Mouse (Mus musculus): Measurements from ENCODE around the gene Hrc. TPM values are rescaled to one million over a fixed set of nuclear protein-coding genes. Genes with fewer than 3 reads are reported as not detected.

Hrc gene
- 0.87 TPM for polyA plus RNA-seq (2014; fragmentation: Illumina TruSeq; extraction: RNeasy Lipid Tissue Mini Kit (QIAGEN cat#74804); ENCODE audit: low read depth, low replicate concordance)

DNA sequence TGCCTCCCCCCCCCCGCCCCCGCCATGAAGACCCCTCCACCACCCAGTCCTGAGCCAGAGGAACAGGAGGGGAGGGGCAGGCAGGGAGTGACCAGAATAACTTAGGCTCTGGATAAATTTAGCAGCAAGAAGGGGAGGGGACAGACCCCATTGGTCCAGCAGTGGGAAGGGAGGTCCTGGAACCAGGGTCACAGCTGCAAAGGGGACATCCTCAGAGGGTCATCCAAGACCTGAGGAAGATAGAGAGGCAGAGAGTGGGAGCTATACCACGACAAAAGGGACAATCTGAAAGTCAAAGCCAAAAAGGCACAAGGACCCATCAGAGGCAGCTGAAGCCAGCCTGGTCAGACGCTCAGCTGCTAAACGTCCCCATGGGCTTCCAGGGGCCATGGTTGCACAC is at the start of gene Hrc:
Gene Hrc, plus strand, starts transcription at position 235 of the 400 bp plus-strand sequence.

DNA sequence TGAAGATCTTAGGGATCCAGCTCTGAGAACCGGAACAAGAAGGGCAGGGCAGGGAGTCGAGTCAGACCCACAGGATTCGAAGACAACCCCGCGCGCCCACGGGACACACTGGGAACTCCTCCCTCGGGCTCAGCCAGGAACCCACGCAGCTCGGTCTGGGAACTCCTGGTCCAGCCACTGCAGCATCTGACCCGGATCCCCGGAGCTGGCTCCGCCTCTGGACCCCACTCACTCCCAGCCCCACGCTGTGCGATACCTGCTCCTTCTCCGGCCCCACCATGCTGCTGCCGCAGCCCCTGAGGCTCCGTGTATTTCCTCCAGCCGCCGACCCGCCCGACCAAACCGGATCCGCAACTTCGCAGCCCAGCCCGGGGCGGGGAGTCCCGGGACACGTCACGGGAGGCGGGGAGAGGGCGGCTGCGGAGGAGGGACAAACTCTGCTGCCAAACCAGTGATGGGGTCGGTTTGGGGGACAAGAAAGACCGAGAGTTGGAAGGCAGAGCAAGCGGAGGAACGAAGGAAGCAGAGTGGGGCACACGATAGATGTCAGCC is 1.6 kb upstream of the Hrc start, which contains the start of gene Trpm4:
Gene Trpm4, minus strand, starts transcription at position 350 of the 552 bp plus-strand sequence.

DNA sequence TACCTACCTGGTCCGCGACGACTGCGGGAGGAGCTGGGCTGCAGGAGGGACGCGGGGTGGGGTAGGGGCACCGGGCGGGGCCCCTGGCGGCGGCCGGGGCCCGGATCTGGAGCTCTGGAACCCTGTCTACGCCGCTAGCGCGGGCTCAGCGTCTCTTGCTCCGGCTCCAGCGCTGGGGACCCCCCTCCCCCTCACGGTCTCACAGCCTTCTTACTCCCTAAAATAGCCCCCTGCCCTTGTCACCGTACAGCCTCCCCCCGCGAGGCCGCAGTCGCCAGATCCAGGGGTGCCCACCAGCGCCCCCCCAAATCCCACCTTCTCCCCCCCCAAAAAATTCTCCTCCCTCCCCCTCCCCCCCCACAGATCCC is 31.5 kb downstream of the Hrc start, which contains the start of gene Ppfia3:
Gene Ppfia3, minus strand, starts transcription at position 368 of the 368 bp plus-strand sequence.

DNA sequence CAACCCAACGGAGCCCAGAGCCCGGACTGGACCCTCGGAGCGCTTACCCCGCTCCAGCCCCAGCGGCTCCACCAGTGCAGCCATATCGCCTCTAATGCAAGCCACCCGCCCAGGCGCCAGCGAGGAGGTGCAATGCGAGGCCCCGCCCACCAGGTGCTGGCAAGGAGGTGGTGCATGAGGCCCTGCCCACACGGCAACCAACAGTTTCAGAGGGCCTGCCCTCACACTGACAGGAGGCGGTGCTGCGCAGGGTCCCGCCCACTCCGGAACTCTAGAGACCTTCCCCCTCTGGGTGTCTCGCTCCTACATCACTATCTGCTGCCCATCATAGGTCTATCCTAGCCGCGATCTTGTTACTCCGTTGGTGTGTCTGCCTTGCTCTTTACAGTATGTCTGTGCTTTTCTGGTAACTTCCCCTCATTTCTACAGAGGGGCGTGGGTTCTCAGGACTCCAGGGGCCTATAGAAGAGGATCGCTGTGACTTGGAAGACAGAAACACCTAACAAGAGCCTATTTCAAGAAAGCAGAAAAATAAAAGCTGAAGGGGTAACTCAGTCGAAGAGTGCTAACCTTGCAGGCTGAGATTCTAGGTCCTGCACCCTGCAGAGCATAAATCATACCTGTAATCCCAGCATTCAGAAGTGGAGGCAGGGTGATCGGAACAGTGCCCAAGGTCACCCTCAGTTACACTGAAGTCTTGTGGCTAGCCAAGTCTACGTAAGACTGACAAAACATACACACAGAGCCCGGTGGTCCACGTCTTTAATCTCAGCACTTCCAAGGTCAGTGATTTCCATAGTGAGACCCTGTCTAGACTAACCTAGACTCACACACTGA is 35.6 kb downstream of the Hrc start, which contains the start of gene Lin7b:
Gene Lin7b, minus strand, starts transcription at position 109 of the 837 bp plus-strand sequence.

Other genes starting within 250 kb of the Hrc start
- not detected for gene Rcn3, start 243.1 kb upstream of the Hrc start, polyA plus RNA-seq (2014; fragmentation: Illumina TruSeq; extraction: RNeasy Lipid Tissue Mini Kit (QIAGEN cat#74804); ENCODE audit: low read depth, low replicate concordance)
- gene Fcgrt, start 231.4 kb upstream of the Hrc start, polyA plus RNA-seq (2014; fragmentation: Illumina TruSeq; extraction: RNeasy Lipid Tissue Mini Kit (QIAGEN cat#74804); ENCODE audit: low read depth, low replicate concordance): 21.6 TPM
- gene Rps11, start 210.9 kb upstream of the Hrc start, polyA plus RNA-seq (2014; fragmentation: Illumina TruSeq; extraction: RNeasy Lipid Tissue Mini Kit (QIAGEN cat#74804); ENCODE audit: low read depth, low replicate concordance): 313 TPM
- 287 TPM for gene Rpl13a, start 206.5 kb upstream of the Hrc start, polyA plus RNA-seq (2014; fragmentation: Illumina TruSeq; extraction: RNeasy Lipid Tissue Mini Kit (QIAGEN cat#74804); ENCODE audit: low read depth, low replicate concordance)
- gene Gm45713, start 199.1 kb upstream of the Hrc start, polyA plus RNA-seq (2014; fragmentation: Illumina TruSeq; extraction: RNeasy Lipid Tissue Mini Kit (QIAGEN cat#74804); ENCODE audit: low read depth, low replicate concordance): not detected
- gene Flt3l, start 198.9 kb upstream of the Hrc start, polyA plus RNA-seq (2014; fragmentation: Illumina TruSeq; extraction: RNeasy Lipid Tissue Mini Kit (QIAGEN cat#74804); ENCODE audit: low read depth, low replicate concordance): 11.4 TPM
- 2.8 TPM for gene Pih1d1, start 181.0 kb upstream of the Hrc start, polyA plus RNA-seq (2014; fragmentation: Illumina TruSeq; extraction: RNeasy Lipid Tissue Mini Kit (QIAGEN cat#74804); ENCODE audit: low read depth, low replicate concordance)
- 2.0 TPM for gene Aldh16a1, start 180.7 kb upstream of the Hrc start, polyA plus RNA-seq (2014; fragmentation: Illumina TruSeq; extraction: RNeasy Lipid Tissue Mini Kit (QIAGEN cat#74804); ENCODE audit: low read depth, low replicate concordance)
- not detected for gene Slc17a7, start 171.3 kb upstream of the Hrc start, polyA plus RNA-seq (2014; fragmentation: Illumina TruSeq; extraction: RNeasy Lipid Tissue Mini Kit (QIAGEN cat#74804); ENCODE audit: low read depth, low replicate concordance)
- gene Gfy, start 155.7 kb upstream of the Hrc start, polyA plus RNA-seq (2014; fragmentation: Illumina TruSeq; extraction: RNeasy Lipid Tissue Mini Kit (QIAGEN cat#74804); ENCODE audit: low read depth, low replicate concordance): not detected
- not detected for gene Pth2, start 154.3 kb upstream of the Hrc start, polyA plus RNA-seq (2014; fragmentation: Illumina TruSeq; extraction: RNeasy Lipid Tissue Mini Kit (QIAGEN cat#74804); ENCODE audit: low read depth, low replicate concordance)
- gene Ccdc155, start 130.4 kb upstream of the Hrc start, polyA plus RNA-seq (2014; fragmentation: Illumina TruSeq; extraction: RNeasy Lipid Tissue Mini Kit (QIAGEN cat#74804); ENCODE audit: low read depth, low replicate concordance): not detected
- gene Dkkl1, start 123.1 kb upstream of the Hrc start, polyA plus RNA-seq (2014; fragmentation: Illumina TruSeq; extraction: RNeasy Lipid Tissue Mini Kit (QIAGEN cat#74804); ENCODE audit: low read depth, low replicate concordance): not detected
- 2.2 TPM for gene Tead2, start 119.5 kb upstream of the Hrc start, polyA plus RNA-seq (2014; fragmentation: Illumina TruSeq; extraction: RNeasy Lipid Tissue Mini Kit (QIAGEN cat#74804); ENCODE audit: low read depth, low replicate concordance)
- gene Cd37, start 96.2 kb upstream of the Hrc start, polyA plus RNA-seq (2014; fragmentation: Illumina TruSeq; extraction: RNeasy Lipid Tissue Mini Kit (QIAGEN cat#74804); ENCODE audit: low read depth, low replicate concordance): 0.52 TPM
- not detected for gene Slc6a16, start 94.2 kb upstream of the Hrc start, polyA plus RNA-seq (2014; fragmentation: Illumina TruSeq; extraction: RNeasy Lipid Tissue Mini Kit (QIAGEN cat#74804); ENCODE audit: low read depth, low replicate concordance)
- not detected for gene Slc6a21, start 57.8 kb upstream of the Hrc start, polyA plus RNA-seq (2014; fragmentation: Illumina TruSeq; extraction: RNeasy Lipid Tissue Mini Kit (QIAGEN cat#74804); ENCODE audit: low read depth, low replicate concordance)
- gene Trpm4, start 1.5 kb upstream of the Hrc start, polyA plus RNA-seq (2014; fragmentation: Illumina TruSeq; extraction: RNeasy Lipid Tissue Mini Kit (QIAGEN cat#74804); ENCODE audit: low read depth, low replicate concordance): 0.29 TPM
- not detected for gene Ppfia3, start 31.7 kb downstream of the Hrc start, polyA plus RNA-seq (2014; fragmentation: Illumina TruSeq; extraction: RNeasy Lipid Tissue Mini Kit (QIAGEN cat#74804); ENCODE audit: low read depth, low replicate concordance)
- not detected for gene Lin7b, start 35.3 kb downstream of the Hrc start, polyA plus RNA-seq (2014; fragmentation: Illumina TruSeq; extraction: RNeasy Lipid Tissue Mini Kit (QIAGEN cat#74804); ENCODE audit: low read depth, low replicate concordance)
- 77.1 TPM for gene Snrnp70, start 60.5 kb downstream of the Hrc start, polyA plus RNA-seq (2014; fragmentation: Illumina TruSeq; extraction: RNeasy Lipid Tissue Mini Kit (QIAGEN cat#74804); ENCODE audit: low read depth, low replicate concordance)
- not detected for gene Kcna7, start 70.4 kb downstream of the Hrc start, polyA plus RNA-seq (2014; fragmentation: Illumina TruSeq; extraction: RNeasy Lipid Tissue Mini Kit (QIAGEN cat#74804); ENCODE audit: low read depth, low replicate concordance)
- gene Ntf5, start 78.4 kb downstream of the Hrc start, polyA plus RNA-seq (2014; fragmentation: Illumina TruSeq; extraction: RNeasy Lipid Tissue Mini Kit (QIAGEN cat#74804); ENCODE audit: low read depth, low replicate concordance): not detected
- gene Lhb, start 85.5 kb downstream of the Hrc start, polyA plus RNA-seq (2014; fragmentation: Illumina TruSeq; extraction: RNeasy Lipid Tissue Mini Kit (QIAGEN cat#74804); ENCODE audit: low read depth, low replicate concordance): not detected
- 5.4 TPM for gene Gys1, start 99.6 kb downstream of the Hrc start, polyA plus RNA-seq (2014; fragmentation: Illumina TruSeq; extraction: RNeasy Lipid Tissue Mini Kit (QIAGEN cat#74804); ENCODE audit: low read depth, low replicate concordance)
- gene Ruvbl2, start 102.8 kb downstream of the Hrc start, polyA plus RNA-seq (2014; fragmentation: Illumina TruSeq; extraction: RNeasy Lipid Tissue Mini Kit (QIAGEN cat#74804); ENCODE audit: low read depth, low replicate concordance): 0.76 TPM
- 6.7 TPM for gene Ftl1, start 124.6 kb downstream of the Hrc start, polyA plus RNA-seq (2014; fragmentation: Illumina TruSeq; extraction: RNeasy Lipid Tissue Mini Kit (QIAGEN cat#74804); ENCODE audit: low read depth, low replicate concordance)
- 1.1 TPM for gene Bax, start 131.6 kb downstream of the Hrc start, polyA plus RNA-seq (2014; fragmentation: Illumina TruSeq; extraction: RNeasy Lipid Tissue Mini Kit (QIAGEN cat#74804); ENCODE audit: low read depth, low replicate concordance)
- not detected for gene Tulp2, start 146.6 kb downstream of the Hrc start, polyA plus RNA-seq (2014; fragmentation: Illumina TruSeq; extraction: RNeasy Lipid Tissue Mini Kit (QIAGEN cat#74804); ENCODE audit: low read depth, low replicate concordance)
- not detected for gene Gm45808, start 151.5 kb downstream of the Hrc start, polyA plus RNA-seq (2014; fragmentation: Illumina TruSeq; extraction: RNeasy Lipid Tissue Mini Kit (QIAGEN cat#74804); ENCODE audit: low read depth, low replicate concordance)
- gene Dhdh, start 153.5 kb downstream of the Hrc start, polyA plus RNA-seq (2014; fragmentation: Illumina TruSeq; extraction: RNeasy Lipid Tissue Mini Kit (QIAGEN cat#74804); ENCODE audit: low read depth, low replicate concordance): 122 TPM
- gene Nucb1, start 175.1 kb downstream of the Hrc start, polyA plus RNA-seq (2014; fragmentation: Illumina TruSeq; extraction: RNeasy Lipid Tissue Mini Kit (QIAGEN cat#74804); ENCODE audit: low read depth, low replicate concordance): 68.5 TPM
- 3.1 TPM for gene Ppp1r15a, start 191.0 kb downstream of the Hrc start, polyA plus RNA-seq (2014; fragmentation: Illumina TruSeq; extraction: RNeasy Lipid Tissue Mini Kit (QIAGEN cat#74804); ENCODE audit: low read depth, low replicate concordance)
- gene Plekha4, start 191.0 kb downstream of the Hrc start, polyA plus RNA-seq (2014; fragmentation: Illumina TruSeq; extraction: RNeasy Lipid Tissue Mini Kit (QIAGEN cat#74804); ENCODE audit: low read depth, low replicate concordance): 1.2 TPM
- not detected for gene Hsd17b14, start 219.6 kb downstream of the Hrc start, polyA plus RNA-seq (2014; fragmentation: Illumina TruSeq; extraction: RNeasy Lipid Tissue Mini Kit (QIAGEN cat#74804); ENCODE audit: low read depth, low replicate concordance)
- gene Bcat2, start 234.9 kb downstream of the Hrc start, polyA plus RNA-seq (2014; fragmentation: Illumina TruSeq; extraction: RNeasy Lipid Tissue Mini Kit (QIAGEN cat#74804); ENCODE audit: low read depth, low replicate concordance): 8.7 TPM